Mouse (Mus musculus) frontal cortex, adult 2 months (tissue): ENCODE measurements at regions not wholly inside any gene's neighbourhood (a gene's known extent, or its start where the extent isn't known, plus 50 kb on each side); places are given as distances from the start of the nearest gene placed in this dataset.
"Not testable (repeated sequence)": the region's sequence is repeated elsewhere in the genome, so short reads cannot be mapped to it uniquely, and the experiment has no call there.

ENCODE experiments used
- DNase-seq, 2 experiments: peaks; one replicate each; pipeline ENCODE4 v3.0.0; 2022; ENCODE audit warnings: low spot score in 1 of 2; ENCODE audit errors: extremely low spot score in 1 of 2

GRCm38 (mm10) chr12:77092143-77092542 lies 130.1 kb upstream of the Max start:
- DNase-seq, result no peak

DNA sequence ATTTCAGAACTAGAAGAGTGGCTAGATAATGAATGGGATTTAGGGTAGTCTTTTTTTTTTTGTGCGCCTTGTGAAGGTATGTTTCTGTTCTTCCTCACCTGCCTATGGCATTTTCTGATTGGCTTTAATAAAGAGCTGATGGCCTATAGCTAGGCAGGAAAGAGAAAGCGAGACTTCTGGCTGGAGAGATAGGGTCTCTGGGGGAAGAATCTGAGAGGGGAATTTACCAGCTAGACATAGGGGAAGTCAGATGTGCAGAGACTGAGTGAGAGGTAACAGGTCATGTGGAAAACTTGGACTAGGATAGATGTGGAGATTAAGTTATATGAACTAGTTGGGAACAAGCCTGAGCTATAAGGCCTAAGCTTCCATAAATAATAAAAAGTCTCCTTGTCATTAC lies 129.7 kb upstream of the Max start:
- no peak for DNase-seq

GRCm38 (mm10) chr12:77090525-77090924 lies 128.5 kb upstream of the Max start:
- DNase-seq, result no peak

- DNase-seq, result peak in 1 of 2 experiments; percentile 26
Measured at GRCm38 (mm10) chr12:77089624-77090278, 127.8 kb upstream of the Max start.

DNA sequence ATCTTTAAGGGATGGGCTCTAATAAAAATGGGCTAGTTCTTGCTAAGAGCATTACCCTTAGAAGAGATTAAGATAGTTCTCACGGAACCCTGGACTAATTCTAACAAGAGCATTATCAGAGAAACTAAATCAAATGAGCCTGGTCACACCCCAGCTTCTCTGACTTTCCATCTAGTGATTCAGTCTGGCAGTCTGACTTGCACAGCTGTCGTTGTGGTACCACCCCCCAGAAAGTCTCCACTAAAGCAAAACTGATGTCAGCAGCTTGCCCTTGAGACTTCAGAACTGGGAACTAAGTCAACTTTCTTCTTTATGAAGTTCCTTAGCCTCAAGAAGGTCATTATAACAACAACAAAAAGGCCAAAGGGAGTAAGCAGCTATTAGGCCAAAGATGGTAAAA lies 126.5 kb upstream of the Max start:
- no peak for DNase-seq

GRCm38 (mm10) chr12:77086931-77087330 lies 124.9 kb upstream of the Max start:
- DNase-seq, result not testable (repeated sequence)

DNA sequence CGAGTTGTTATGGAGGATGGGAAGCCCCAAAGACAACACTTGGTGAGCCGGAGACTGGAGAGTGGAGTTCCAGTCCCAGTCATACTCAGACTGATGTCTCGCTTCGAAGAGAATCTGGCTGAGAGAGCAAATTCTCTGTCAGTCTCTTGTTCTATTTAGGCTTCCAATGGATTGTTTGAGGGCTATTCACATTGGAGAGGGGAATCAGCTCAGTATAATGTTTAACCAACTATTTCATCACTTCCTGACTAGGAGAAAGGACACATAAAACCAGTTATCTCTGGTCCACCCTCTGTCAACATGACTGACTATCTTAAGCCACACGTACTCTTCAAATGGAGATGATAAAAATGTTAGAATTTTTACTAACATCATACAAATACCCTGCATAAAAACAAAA lies 123.9 kb upstream of the Max start:
- no peak for DNase-seq

GRCm38 (mm10) chr12:77085244-77085643 lies 123.2 kb upstream of the Max start:
- DNase-seq, result no peak

GRCm38 (mm10) chr12:77084744-77085143 lies 122.7 kb upstream of the Max start:
- no peak for DNase-seq

- DNase-seq, result no peak
Measured at GRCm38 (mm10) chr12:77084343-77084742, 122.3 kb upstream of the Max start.

DNA sequence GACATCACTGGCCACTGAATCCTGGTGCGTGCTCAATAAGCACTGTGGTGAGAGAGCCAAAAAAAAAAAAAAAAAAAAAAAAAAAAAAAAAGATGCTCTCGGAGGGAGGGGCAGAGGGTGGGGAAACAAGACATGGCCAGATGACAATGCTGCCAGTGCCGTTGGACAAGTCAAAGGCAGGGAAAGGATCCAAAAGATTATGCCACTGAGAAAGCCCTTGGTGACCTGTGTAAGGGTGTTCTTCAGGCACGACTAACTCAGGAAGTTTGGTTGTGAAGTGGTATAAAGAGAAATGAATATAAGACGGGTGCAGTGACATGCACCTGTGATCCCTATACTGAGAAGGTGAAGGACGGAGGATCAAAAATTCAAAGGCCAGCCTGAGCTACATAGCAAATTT lies 121.8 kb upstream of the Max start:
- no peak for DNase-seq

- DNase-seq, result no peak
Measured at GRCm38 (mm10) chr12:77081774-77082173, 119.8 kb upstream of the Max start.

DNA sequence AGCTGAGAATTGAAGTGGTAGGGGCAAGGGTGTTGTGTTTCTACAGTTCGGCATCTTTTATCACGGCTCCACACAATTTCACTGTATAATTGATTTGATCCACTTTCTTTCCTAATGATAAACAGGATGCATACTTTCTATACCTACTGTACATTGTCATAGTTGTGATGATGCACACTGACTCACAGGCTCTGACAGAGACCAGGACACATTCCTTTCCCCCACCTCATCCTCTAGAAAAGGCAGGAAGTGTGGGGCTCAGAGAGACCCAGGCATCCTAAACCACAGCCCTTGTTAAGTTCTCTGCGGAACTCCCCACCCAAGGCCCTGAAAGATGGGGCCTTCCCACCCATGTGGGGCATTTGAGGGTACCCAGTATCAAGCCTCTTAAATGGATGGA lies 117.5 kb upstream of the Max start:
- DNase-seq, result no peak

GRCm38 (mm10) chr12:77076678-77077077 lies 114.7 kb upstream of the Max start:
- DNase-seq, result no peak

GRCm38 (mm10) chr12:77074602-77075001 lies 112.6 kb upstream of the Max start:
- no peak for DNase-seq

GRCm38 (mm10) chr12:77071700-77072099 lies 109.7 kb upstream of the Max start:
- no peak for DNase-seq

DNA sequence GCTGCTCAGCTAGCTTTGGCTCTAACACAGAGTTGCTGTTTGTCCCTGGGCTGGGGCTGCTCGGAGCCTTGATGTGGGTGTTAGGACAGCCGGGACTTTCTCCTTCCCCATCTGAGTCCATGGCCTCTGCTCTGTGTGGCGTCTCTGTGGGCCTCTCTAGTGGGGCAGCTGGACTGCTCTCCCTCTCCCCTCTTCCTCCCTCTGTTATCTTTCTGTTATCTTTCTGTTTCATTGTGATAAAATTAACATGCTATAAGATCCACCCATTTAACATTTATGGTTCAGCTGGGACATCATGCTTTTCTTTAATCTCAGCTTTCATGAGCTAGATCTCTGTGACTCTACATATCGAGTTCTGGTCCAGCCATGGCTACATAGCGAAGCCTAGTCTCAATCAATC lies 105.9 kb upstream of the Max start:
- DNase-seq, result no peak

GRCm38 (mm10) chr12:77067115-77067514 lies 105.1 kb upstream of the Max start:
- DNase-seq, result no peak

DNA sequence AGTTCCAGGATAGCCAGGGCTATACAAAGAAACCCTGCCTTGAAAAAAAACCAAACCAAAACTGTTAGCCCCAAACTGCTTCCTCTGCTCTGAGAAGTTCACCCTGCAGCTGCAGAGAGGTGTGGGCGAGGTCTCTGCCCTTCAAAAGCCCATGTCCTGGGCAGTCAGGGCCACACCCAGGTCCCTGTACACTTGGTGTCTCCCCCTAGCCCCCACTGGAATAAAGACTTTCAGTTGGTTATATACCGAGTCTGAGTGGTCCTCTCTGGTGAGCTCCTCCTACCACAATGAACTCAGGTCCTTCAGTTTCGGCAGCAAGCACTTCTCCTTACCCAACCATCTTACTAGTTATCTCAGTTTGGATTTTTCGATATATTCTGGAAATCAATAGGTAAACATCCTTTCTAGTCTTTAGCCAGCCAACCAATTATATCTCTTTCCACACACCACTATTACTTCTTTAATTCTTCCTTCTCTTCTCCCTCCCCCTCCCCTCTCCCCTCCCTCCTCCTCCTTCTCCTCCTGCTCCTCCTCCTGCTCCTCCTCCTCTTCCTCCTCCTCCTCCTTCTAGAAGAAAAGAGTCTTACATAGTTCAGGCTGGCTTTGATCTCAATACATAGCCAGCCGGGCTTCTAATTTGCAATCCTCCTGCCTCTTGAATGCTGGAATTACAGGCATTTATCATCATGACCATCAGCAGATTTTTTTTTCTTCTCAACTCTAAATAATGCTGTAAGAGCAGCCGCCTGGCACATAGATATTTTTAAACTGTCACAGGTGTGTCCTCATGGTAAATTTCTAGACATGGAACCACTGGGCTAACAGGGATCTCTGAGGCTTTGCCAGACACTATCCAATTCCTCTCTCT lies 103.9 kb upstream of the Max start:
- DNase-seq, result no peak

- DNase-seq, result no peak
Measured at GRCm38 (mm10) chr12:77064048-77064447, 102.0 kb upstream of the Max start.

- DNase-seq, result no peak
Measured at GRCm38 (mm10) chr12:77061562-77061847, 99.5 kb upstream of the Max start.

- no peak for DNase-seq
Measured at GRCm38 (mm10) chr12:77060766-77061561, 99.0 kb upstream of the Max start.
